Mouse (Mus musculus) hindbrain, embryonic 16.5 days (tissue): Measurements from ENCODE around the gene Ccl5. TPM values are rescaled to one million over a fixed set of nuclear protein-coding genes. Genes with fewer than 3 reads are reported as not detected.

ENCODE experiments used
- ATAC-seq: fragments of 200-750 bp; cut with Nextera tagmentation; 2 replicates; pipeline ENCODE4 v1.8.0; 2017; ENCODE audit warnings: moderate TSS enrichment, moderate library complexity
- H3K27ac ChIP-seq: fragments of 300-500 bp; sonication (generic); 2 replicates; pipeline ENCODE4 v1.5.1; 2014; ENCODE audit warnings: low read depth, mild to moderate bottlenecking, control low read depth, low read length, moderate library complexity
- H3K27me3 ChIP-seq: fragments of 300-500 bp; sonication (generic); replicated peaks from 2 replicates; pipeline ENCODE4 v1.6.1; 2014; ENCODE audit warnings: low read length; ENCODE audit not compliant: control insufficient read depth, insufficient read depth
- H3K36me3 ChIP-seq: fragments of 300-500 bp; sonication (generic); 2 replicates; pipeline ENCODE4 v1.6.1; 2014; ENCODE audit warnings: mild to moderate bottlenecking, low read length, moderate library complexity, mixed read lengths; ENCODE audit not compliant: control insufficient read depth, insufficient read depth
- H3K4me1 ChIP-seq: fragments of 300-500 bp; sonication (generic); 2 replicates; pipeline ENCODE4 v1.6.1; 2014; ENCODE audit warnings: low read depth, low read length; ENCODE audit not compliant: control insufficient read depth, insufficient read depth
- H3K4me2 ChIP-seq: fragments of 300-500 bp; sonication (generic); 2 replicates; pipeline ENCODE4 v1.6.1; 2014; ENCODE audit warnings: mild to moderate bottlenecking, low read length, control low read depth, moderate library complexity
- H3K4me3 ChIP-seq: fragments of 300-500 bp; sonication (generic); 2 replicates; pipeline ENCODE4 v1.5.1; 2014; ENCODE audit warnings: mild to moderate bottlenecking, low read length, control low read depth, moderate library complexity
- H3K9ac ChIP-seq: fragments of 300-500 bp; sonication (generic); 2 replicates; pipeline ENCODE4 v1.6.1; 2014; ENCODE audit warnings: low read depth, mild to moderate bottlenecking, control low read depth, low read length, moderate library complexity
- H3K9me3 ChIP-seq: fragments of 300-500 bp; sonication (generic); 2 replicates; pipeline ENCODE4 v1.6.1; 2014; ENCODE audit warnings: mild to moderate bottlenecking, low read length, moderate library complexity; ENCODE audit not compliant: control insufficient read depth
- WGBS: fragments of 180-500 bp; shearing (Covaris S2); extraction: QIAGEN DNeasy Blood & Tissue Kit; methylation state at CpG from one replicate; pipeline ENCODE4 v1.1.7; 2014; 5-methylcytosine and 5-hydroxymethylcytosine counted together
- polyA plus RNA-seq: library from polyadenylated mRNA; unstranded; fragments of >200 nt; fragmentation: Nextera tagmentation; extraction: Ambion mirVana; gene quantifications from 2 replicates; pipeline ENCODE4 v1.2.1, GENCODE M21; 2015

The Ccl5 gene
- 0.33 TPM in 1 of 2 replicates, not detected in the other for polyA plus RNA-seq

DNA sequence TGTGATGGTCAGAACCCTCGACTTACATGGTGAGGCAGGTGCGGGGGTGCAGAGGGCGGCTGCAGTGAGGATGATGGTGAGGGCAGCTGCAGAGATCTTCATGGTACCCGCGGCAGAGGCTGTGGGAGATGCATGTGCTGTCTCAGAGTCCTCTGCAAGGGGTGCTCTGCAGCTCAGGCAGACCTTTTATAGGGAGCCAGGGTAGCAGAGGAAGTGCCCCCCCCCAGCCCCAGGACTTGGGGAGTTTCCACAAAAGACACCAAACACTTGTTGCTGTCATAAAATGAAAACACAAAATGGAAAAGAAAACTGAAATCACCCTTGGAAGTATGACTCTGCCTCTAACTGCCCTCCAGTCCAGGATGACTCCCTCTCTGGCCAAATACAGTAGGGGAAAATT, at the start of gene Ccl5:
Gene Ccl5, minus strand, starts transcription at position 159 of the 400 bp plus-strand sequence.
- no peak within 1 kb of the TSS for H3K4me2 ChIP-seq
- no peak within 1 kb of the TSS for H3K4me3 ChIP-seq
- ATAC-seq: no peak
- no peak within 1 kb of the TSS for H3K9ac ChIP-seq
- no peaks in the 10 kb centered on the region for H3K27me3 ChIP-seq
- no peak within 1 kb of the TSS for H3K27ac ChIP-seq
- WGBS: 94% methylated on average over 5 of the region's 5 CpGs
- no peaks in the 10 kb centered on the region for H3K36me3 ChIP-seq
- no peaks in the 10 kb centered on the region for H3K9me3 ChIP-seq
- no peaks in the 10 kb centered on the region for H3K4me1 ChIP-seq

DNA sequence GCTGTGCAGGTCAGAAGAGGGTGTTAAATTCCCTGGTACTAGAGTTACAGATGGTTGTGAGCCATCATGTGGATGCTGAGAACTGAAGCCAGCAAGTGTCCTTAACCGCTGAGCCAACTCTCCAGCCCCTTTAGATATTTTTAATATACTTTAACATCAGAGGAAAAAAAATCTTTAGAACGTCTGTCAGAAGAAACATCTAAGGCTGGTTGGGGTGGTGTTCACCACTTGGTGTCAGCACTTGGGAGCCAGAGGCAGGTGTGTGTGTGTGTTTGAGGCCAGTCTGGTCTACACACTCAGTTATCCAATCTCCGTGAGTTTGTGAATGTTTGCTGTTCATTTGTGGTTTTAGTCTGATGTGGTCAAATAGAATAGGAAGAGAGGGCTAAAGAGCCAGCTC, 48.7 kb upstream of the Ccl5 start:
- Histone ChIP-seq H3K4me3 (no peak overlapping the region), H3K36me3 (no peaks in the 10 kb centered on the region), H3K4me1 (no peaks in the 10 kb centered on the region), H3K27ac (no peak overlapping the region), H3K4me2 (no peak overlapping the region), H3K9ac (no peak overlapping the region), H3K9me3 (no peaks in the 10 kb centered on the region), H3K27me3 (no peaks in the 10 kb centered on the region)
- no peak for ATAC-seq
- WGBS: 88% methylated on average over 3 of the region's 3 CpGs

DNA sequence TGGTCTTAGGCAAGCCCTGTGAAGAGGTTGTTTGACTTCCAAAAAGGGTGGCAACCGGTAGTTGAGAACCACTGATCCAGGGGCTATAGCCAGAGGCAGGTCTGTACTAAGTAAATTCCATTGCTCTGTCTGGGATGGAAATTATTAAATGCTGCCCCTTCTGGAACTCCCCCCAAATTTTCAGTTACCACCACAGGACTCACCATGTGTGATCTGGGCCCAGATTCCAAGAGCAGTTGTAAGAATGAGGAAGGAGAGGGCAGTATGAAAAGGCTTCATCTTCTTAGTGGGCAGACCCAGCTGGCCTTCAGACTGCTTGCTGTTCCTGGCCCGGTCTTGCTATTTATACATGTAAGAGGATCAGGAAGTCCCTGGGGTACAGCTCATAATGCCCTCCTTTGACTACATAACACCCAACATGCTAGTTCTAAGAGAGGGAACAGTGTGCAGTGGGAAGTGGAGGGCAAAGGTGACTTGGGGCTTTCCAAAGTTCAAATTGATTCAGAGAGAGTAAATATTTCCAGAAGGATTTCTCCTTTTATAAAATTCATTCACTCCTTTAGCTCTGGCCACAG, 48.0 kb upstream of the Ccl5 start, which contains the start of gene Ccl9:
Gene Ccl9, minus strand, starts transcription at position 451 of the 575 bp plus-strand sequence.
- no peak within 1 kb of the TSS for H3K9ac ChIP-seq
- no peaks in the 10 kb centered on the region for H3K36me3 ChIP-seq
- H3K27ac ChIP-seq: no peak within 1 kb of the TSS
- no peaks in the 10 kb centered on the region for H3K4me1 ChIP-seq
- H3K9me3 ChIP-seq: no peaks in the 10 kb centered on the region
- 62% methylated on average over 2 of the region's 2 CpGs for WGBS
- no peak for ATAC-seq
- no peaks in the 10 kb centered on the region for H3K27me3 ChIP-seq
- no peak within 1 kb of the TSS for H3K4me3 ChIP-seq
- no peak within 1 kb of the TSS for H3K4me2 ChIP-seq

DNA sequence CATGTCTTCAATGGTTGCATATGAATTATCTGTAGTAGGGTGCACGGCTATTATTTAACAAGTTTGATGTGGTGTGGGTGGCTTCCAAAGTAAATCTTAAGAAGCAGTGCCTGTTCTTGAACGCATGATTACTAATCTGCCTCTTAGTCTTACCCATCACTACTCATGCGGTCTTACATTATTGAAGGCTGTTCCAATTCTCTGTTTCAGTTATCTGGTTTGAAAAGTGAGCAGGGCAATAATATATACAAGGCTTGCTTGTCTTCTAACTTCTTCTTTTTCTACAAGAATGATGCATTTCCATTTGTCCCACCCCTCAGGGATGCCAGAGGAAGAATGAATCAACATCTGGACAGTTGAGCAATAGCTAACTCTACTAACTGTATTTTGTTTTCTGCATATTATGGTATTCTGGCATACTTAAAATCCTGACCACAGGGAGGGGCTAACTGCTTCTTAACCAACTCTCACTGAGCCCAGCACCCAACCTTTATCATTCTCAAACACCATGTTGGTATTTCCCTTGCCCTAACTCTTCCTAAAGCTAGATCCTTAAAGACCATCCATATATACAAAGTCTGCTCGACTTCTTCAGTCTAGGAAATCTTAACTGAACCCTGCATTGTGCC, 46.7 kb upstream of the Ccl5 start:
- Histone ChIP-seq H3K27ac (no peak overlapping the region), H3K9ac (no peak overlapping the region), H3K4me3 (no peak overlapping the region), H3K4me1 (no peaks in the 10 kb centered on the region), H3K4me2 (no peak overlapping the region), H3K27me3 (no peaks in the 10 kb centered on the region), H3K9me3 (no peaks in the 10 kb centered on the region), H3K36me3 (no peaks in the 10 kb centered on the region)
- 89% methylated on average over 4 of the region's 4 CpGs for WGBS
- no peak for ATAC-seq

DNA sequence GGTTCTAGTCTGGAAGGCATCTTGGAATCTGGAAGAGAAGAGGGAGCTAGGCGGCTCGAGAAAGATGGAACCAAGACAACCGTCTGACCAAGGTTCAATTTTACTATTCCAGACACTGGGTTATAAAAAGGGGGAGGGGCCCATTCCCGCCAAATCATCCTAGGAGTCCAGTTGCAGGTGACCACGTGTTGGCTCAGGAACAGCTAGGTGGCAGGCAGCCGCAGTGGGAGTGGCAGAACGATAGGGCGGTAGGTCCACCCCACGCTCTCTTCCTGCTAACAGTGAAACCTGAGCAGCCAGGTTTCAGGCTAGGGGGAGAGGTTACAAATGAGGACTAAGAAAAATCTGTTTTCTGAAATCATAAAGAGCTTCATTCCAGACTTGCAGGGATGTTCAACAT, 42.5 kb upstream of the Ccl5 start:
- H3K4me1 ChIP-seq: no peaks in the 10 kb centered on the region
- no peak for ATAC-seq
- no peak overlapping the region for H3K4me3 ChIP-seq
- no peaks in the 10 kb centered on the region for H3K27me3 ChIP-seq
- H3K9ac ChIP-seq: no peak overlapping the region
- H3K4me2 ChIP-seq: no peak overlapping the region
- WGBS: 73% methylated on average over 9 of the region's 9 CpGs
- H3K27ac ChIP-seq: no peak overlapping the region
- no peaks in the 10 kb centered on the region for H3K9me3 ChIP-seq
- no peaks in the 10 kb centered on the region for H3K36me3 ChIP-seq

DNA sequence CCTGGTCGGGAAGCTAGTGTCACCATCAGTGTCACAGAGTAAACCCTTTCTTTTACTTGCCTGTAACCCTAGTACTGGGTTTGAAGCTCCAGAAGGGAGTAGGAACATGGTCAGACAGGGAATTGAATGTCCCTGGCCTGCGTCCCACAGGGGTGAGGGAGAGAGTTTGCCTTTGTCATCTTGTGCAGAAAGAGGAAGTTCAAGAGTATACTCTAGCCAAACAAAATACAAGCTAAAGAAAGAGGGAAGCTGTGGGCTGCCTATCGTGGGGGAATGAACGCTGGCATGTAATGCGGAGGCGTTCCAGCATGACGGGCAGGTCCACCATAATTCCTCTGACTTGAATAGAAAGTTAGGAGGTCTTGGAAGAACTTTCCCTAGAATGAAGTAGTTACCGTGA, 41.9 kb upstream of the Ccl5 start:
- Histone ChIP-seq H3K4me1 (no peaks in the 10 kb centered on the region), H3K27ac (no peak overlapping the region), H3K9me3 (no peaks in the 10 kb centered on the region), H3K36me3 (no peaks in the 10 kb centered on the region), H3K9ac (no peak overlapping the region), H3K27me3 (no peaks in the 10 kb centered on the region), H3K4me2 (no peak overlapping the region), H3K4me3 (no peak overlapping the region)
- ATAC-seq: no peak
- 93% methylated on average over 8 of the region's 8 CpGs for WGBS

DNA sequence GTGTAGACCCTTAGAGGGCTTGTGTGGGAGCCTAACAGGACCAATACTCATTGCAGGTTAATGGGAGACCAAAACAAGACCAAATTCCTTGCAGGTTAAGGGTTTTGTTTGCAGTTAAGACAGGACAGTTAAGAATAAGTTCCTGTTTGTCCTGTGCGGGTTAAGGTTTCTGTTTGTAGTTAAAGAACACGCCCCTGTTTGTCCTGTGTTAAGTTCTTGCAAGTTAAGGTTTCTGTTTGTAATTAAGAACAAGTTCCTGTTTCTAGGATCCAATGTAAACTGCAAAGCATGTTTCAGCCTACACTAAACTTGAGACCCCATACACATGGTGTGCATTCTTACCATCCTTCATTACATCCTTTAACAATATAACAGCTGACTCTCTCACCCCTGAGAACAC, 39.9 kb upstream of the Ccl5 start:
- ATAC-seq: no peak
- H3K9me3 ChIP-seq: no peaks in the 10 kb centered on the region
- H3K4me2 ChIP-seq: no peak overlapping the region
- H3K27ac ChIP-seq: no peak overlapping the region
- no peaks in the 10 kb centered on the region for H3K4me1 ChIP-seq
- H3K36me3 ChIP-seq: no peaks in the 10 kb centered on the region
- no peaks in the 10 kb centered on the region for H3K27me3 ChIP-seq
- 84% methylated on average over 2 of the region's 2 CpGs for WGBS
- H3K9ac ChIP-seq: no peak overlapping the region
- H3K4me3 ChIP-seq: no peak overlapping the region

DNA sequence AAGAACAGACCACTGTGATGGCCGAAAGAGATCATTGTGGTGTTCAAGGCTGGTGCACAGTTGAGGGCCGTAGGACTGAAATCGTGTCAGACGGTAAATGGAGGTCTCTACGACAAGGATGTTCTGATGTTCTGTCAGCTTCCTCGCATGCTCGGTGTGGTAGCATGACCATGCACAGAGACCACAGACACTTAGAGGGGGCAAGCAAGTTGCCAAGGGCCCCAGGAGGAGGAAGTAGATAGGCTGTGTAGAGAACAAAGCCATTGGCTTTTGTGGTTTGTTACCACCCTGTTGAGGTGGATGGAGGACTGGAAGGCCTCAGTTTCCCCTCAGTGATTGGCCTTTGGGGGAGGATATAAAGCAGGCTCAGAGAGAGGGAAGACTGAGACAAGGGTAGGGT, 38.9 kb upstream of the Ccl5 start:
- Histone ChIP-seq H3K9ac (no peak overlapping the region), H3K4me1 (no peaks in the 10 kb centered on the region), H3K9me3 (no peaks in the 10 kb centered on the region), H3K27ac (no peak overlapping the region), H3K4me3 (no peak overlapping the region), H3K27me3 (no peaks in the 10 kb centered on the region), H3K36me3 (no peaks in the 10 kb centered on the region), H3K4me2 (no peak overlapping the region)
- ATAC-seq: no peak
- 95% methylated on average over 7 of the region's 7 CpGs for WGBS

DNA sequence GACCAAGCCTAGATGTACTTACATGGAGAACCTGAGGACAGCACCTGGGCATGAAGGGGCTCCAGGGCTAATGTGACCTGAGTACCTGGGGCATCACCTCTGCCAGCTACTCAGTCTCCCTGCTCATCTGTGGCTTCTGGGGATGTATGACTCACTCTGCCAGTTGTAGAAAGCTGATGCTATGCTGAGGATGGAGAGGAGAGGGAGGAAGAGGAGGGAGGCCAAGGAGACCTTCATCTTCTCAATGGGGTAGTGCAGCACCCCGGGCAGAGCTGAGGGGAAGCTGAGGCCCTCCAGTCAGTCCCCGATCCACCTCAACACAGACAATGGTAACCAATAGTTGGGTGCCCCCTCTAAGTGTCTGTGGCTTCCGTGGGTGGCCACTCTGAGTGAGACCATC, 38.5 kb upstream of the Ccl5 start:
- Histone ChIP-seq H3K9ac (no peak overlapping the region), H3K27ac (no peak overlapping the region), H3K4me3 (no peak overlapping the region), H3K27me3 (no peaks in the 10 kb centered on the region), H3K4me1 (no peaks in the 10 kb centered on the region), H3K36me3 (no peaks in the 10 kb centered on the region), H3K9me3 (no peaks in the 10 kb centered on the region), H3K4me2 (no peak overlapping the region)
- 91% methylated on average over 3 of the region's 3 CpGs for WGBS
- no peak for ATAC-seq
